Mouse (Mus musculus) intestine, postnatal 0 days (tissue): ENCODE results near the gene Nup107. TPM values are rescaled to one million over a fixed set of nuclear protein-coding genes. Genes with fewer than 3 reads are reported as not detected.
"Not testable (repeated sequence)": the region's sequence is repeated elsewhere in the genome, so short reads cannot be mapped to it uniquely, and the experiment has no call there.

Experiments used
- ATAC-seq: fragments of 200-750 bp; cut with Nextera tagmentation; 2 replicates; pipeline ENCODE4 v1.8.0; 2017; ENCODE audit warnings: mild to moderate bottlenecking, moderate TSS enrichment, moderate library complexity
- H3K27ac ChIP-seq: fragments of 300-500 bp; sonication (generic); 2 replicates; pipeline ENCODE4 v1.5.1; 2014; ENCODE audit warnings: mild to moderate bottlenecking, low read depth, low read length, moderate library complexity
- H3K27me3 ChIP-seq: fragments of 300-500 bp; sonication (generic); replicated peaks from 2 replicates; pipeline ENCODE4 v1.6.1; 2014; ENCODE audit warnings: low read length, mixed read lengths; ENCODE audit not compliant: control insufficient read depth, insufficient read depth
- H3K36me3 ChIP-seq: fragments of 300-500 bp; sonication (generic); 2 replicates; pipeline ENCODE4 v1.6.1; 2014; ENCODE audit warnings: mild to moderate bottlenecking, moderate library complexity; ENCODE audit not compliant: control insufficient read depth, insufficient read depth
- H3K4me1 ChIP-seq: fragments of 300-500 bp; sonication (generic); replicated peaks from 2 replicates; pipeline ENCODE4 v1.6.1; 2014; ENCODE audit warnings: antibody characterized with exemption, low read length, mixed read lengths; ENCODE audit not compliant: control insufficient read depth, insufficient read depth
- H3K4me2 ChIP-seq: fragments of 300-500 bp; sonication (generic); replicated peaks from 2 replicates; pipeline ENCODE4 v1.6.1; 2014; ENCODE audit warnings: low read depth, mild to moderate bottlenecking, moderate library complexity
- H3K4me3 ChIP-seq: fragments of 300-500 bp; sonication (generic); 2 replicates; pipeline ENCODE4 v1.5.1; 2014; ENCODE audit warnings: low read depth, low read length
- H3K9ac ChIP-seq: fragments of 300-500 bp; sonication (generic); 2 replicates; pipeline ENCODE4 v1.6.1; 2014; ENCODE audit warnings: mild to moderate bottlenecking, low read depth, low read length
- H3K9me3 ChIP-seq: fragments of 300-500 bp; sonication (generic); 2 replicates; pipeline ENCODE4 v1.6.1; 2016; ENCODE audit warnings: mixed run types; ENCODE audit not compliant: control insufficient read depth
- CTCF ChIP-seq: sonication (generic); IDR thresholded peaks from 2 replicates; pipeline ENCODE4 v1.5.1; 2016; ENCODE audit warnings: low read depth, mild to moderate bottlenecking, control low read depth, antibody characterized with exemption, moderate library complexity
- WGBS: fragments of 180-500 bp; shearing (Covaris S2); extraction: QIAGEN DNeasy Blood & Tissue Kit; methylation state at CpG from one replicate; pipeline ENCODE4 v1.1.7; 2014; 5-methylcytosine and 5-hydroxymethylcytosine counted together
- polyA plus RNA-seq: library from polyadenylated mRNA; unstranded; fragments of >200 nt; fragmentation: Nextera tagmentation; extraction: Ambion mirVana; gene quantifications from 2 replicates; pipeline ENCODE4 v1.2.1, GENCODE M21; 2015

Nup107 gene
- polyA plus RNA-seq, 1 experiment from 2014 or later: 16.2 TPM

DNA sequence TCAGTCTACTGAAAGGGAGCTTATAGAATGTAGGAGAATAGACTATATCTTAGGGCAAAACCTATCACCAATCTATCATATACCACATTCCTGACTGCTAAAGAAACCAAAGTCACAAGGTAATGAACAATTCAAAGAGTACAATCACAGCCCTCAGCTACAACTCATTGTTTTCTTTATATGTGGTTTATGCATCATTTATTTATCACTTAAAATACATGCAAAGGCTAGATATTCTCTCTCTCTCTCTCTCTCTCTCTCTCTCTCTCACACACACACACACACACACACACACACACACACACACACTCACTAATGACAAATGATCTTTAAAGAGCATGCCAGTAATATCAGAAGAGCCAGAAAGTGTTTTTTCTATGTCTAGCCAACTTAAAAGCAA is 86.7 kb downstream of the Nup107 start:
- H3K4me3 ChIP-seq: no peak overlapping the region
- ATAC-seq: no peak
- H3K27ac ChIP-seq: no peak overlapping the region
- no peaks in the 10 kb centered on the region for H3K9me3 ChIP-seq
- H3K27me3 ChIP-seq: no peaks in the 10 kb centered on the region
- no peak for TF ChIP-seq CTCF
- no peak overlapping the region for H3K9ac ChIP-seq
- peaks cover 56% of the 10 kb centered on the region for H3K36me3 ChIP-seq
- H3K4me2 ChIP-seq: no peak overlapping the region
- H3K4me1 ChIP-seq: 0 out of 2 replicates have a peak, but pooled peaks cover 5% of the 10 kb centered on the region

GRCm38 (mm10) chr10:117704964-117705335 is 87.6 kb downstream of the Nup107 start:
- Histone ChIP-seq H3K4me2 (no peak overlapping the region), H3K27ac (no peak overlapping the region), H3K27me3 (no peaks in the 10 kb centered on the region), H3K4me1 (0 out of 2 replicates have a peak, but pooled peaks cover 5% of the 10 kb centered on the region), H3K9ac (no peak overlapping the region), H3K9me3 (no peaks in the 10 kb centered on the region), H3K4me3 (no peak overlapping the region), H3K36me3 (peaks cover 61% of the 10 kb centered on the region)
- no peak for ATAC-seq
- WGBS: 97% methylated on average over 6 of the region's 6 CpGs
- no peak for TF ChIP-seq CTCF

GRCm38 (mm10) chr10:117704314-117704963 is 88.1 kb downstream of the Nup107 start:
- not testable (repeated sequence) for H3K4me2 ChIP-seq, H3K9me3 ChIP-seq, H3K27ac ChIP-seq, H3K4me3 ChIP-seq, H3K9ac ChIP-seq, H3K27me3 ChIP-seq, ATAC-seq, H3K4me1 ChIP-seq
- H3K36me3 ChIP-seq: peaks cover 66% of the 10 kb centered on the region
- 97% methylated on average over 6 of the region's 6 CpGs for WGBS

GRCm38 (mm10) chr10:117703506-117703905 is 89.0 kb downstream of the Nup107 start:
- no peak overlapping the region for H3K27ac ChIP-seq
- H3K4me3 ChIP-seq: no peak overlapping the region
- H3K4me2 ChIP-seq: no peak overlapping the region
- no peak overlapping the region for H3K9ac ChIP-seq
- WGBS: 68% methylated on average over 3 of the region's 3 CpGs
- no peaks in the 10 kb centered on the region for H3K27me3 ChIP-seq
- no peaks in the 10 kb centered on the region for H3K4me1 ChIP-seq
- no peak for TF ChIP-seq CTCF
- no peaks in the 10 kb centered on the region for H3K9me3 ChIP-seq
- peaks cover 75% of the 10 kb centered on the region for H3K36me3 ChIP-seq
- ATAC-seq: no peak

- H3K4me1 ChIP-seq: no peaks in the 10 kb centered on the region
- no peak for ATAC-seq
Observed at GRCm38 (mm10) chr10:117702024-117702833, 90.3 kb downstream of the Nup107 start.

GRCm38 (mm10) chr10:117701034-117701829 is 91.3 kb downstream of the Nup107 start:
- Histone ChIP-seq H3K27me3 (no peaks in the 10 kb centered on the region), H3K9me3 (no peaks in the 10 kb centered on the region), H3K27ac (no peak overlapping the region), H3K36me3 (peaks cover 82% of the 10 kb centered on the region), H3K4me1 (no peaks in the 10 kb centered on the region), H3K9ac (no peak overlapping the region), H3K4me3 (no peak overlapping the region), H3K4me2 (no peak overlapping the region)
- no peak for TF ChIP-seq CTCF
- 86% methylated on average over 6 of the region's 6 CpGs for WGBS
- no peak for ATAC-seq

More at GRCm38 (mm10) chr10:117702024-117702833, 90.3 kb downstream of the Nup107 start:
- WGBS: 89% methylated on average over 6 of the region's 6 CpGs
- Histone ChIP-seq H3K4me3 (no peak overlapping the region), H3K27ac (no peak overlapping the region), H3K9me3 (no peaks in the 10 kb centered on the region), H3K4me2 (no peak overlapping the region), H3K9ac (no peak overlapping the region), H3K36me3 (peaks cover 82% of the 10 kb centered on the region), H3K27me3 (no peaks in the 10 kb centered on the region)
- no peak for TF ChIP-seq CTCF

Other genes with a start within 250 kb of the Nup107 start
- gene Cpm, start 163.2 kb downstream of the Nup107 start, polyA plus RNA-seq: 32.8 and 33.8 TPM in 2 replicates
- 16.5 and 19.8 TPM in 2 replicates for gene Mdm2, start 81.9 kb downstream of the Nup107 start, polyA plus RNA-seq
- 13.5 TPM in 2 replicates for gene Slc35e3, start 46.3 kb downstream of the Nup107 start, polyA plus RNA-seq
- 132 and 134 TPM in 2 replicates for gene Rap1b, start 53.3 kb upstream of the Nup107 start, polyA plus RNA-seq